Mouse (Mus musculus) limb, embryonic 11.5 days (tissue): Measurements from ENCODE around the gene Dnajc21. TPM values are rescaled to one million over a fixed set of nuclear protein-coding genes. Genes with fewer than 3 reads are reported as not detected.

ENCODE experiments used
- ATAC-seq: fragments of 200-750 bp; cut with Nextera tagmentation; 2 replicates; pipeline ENCODE4 v1.8.0; 2017; ENCODE audit warnings: low read depth; ENCODE audit not compliant: insufficient number of reproducible peaks, low FRiP score, low TSS enrichment
- DNase-seq: peaks from one replicate; pipeline ENCODE4 v3.0.0-alpha.2; 2015; ENCODE audit warnings: low spot score
- H3K27ac ChIP-seq: fragments of 300-500 bp; sonication (generic); replicated peaks from 2 replicates; pipeline ENCODE4 v1.5.1; 2014; ENCODE audit warnings: low read depth, mild to moderate bottlenecking, low read length
- H3K27me3 ChIP-seq: fragments of 300-500 bp; sonication (generic); 2 replicates; pipeline ENCODE4 v1.6.1; 2014; ENCODE audit warnings: mild to moderate bottlenecking, low read length, mixed read lengths; ENCODE audit not compliant: control insufficient read depth, insufficient read depth
- H3K36me3 ChIP-seq: fragments of 300-500 bp; sonication (generic); 2 replicates; pipeline ENCODE4 v1.6.1; 2014; ENCODE audit warnings: mild to moderate bottlenecking, low read length, moderate library complexity, mixed read lengths; ENCODE audit not compliant: control insufficient read depth, insufficient read depth
- H3K4me1 ChIP-seq: fragments of 300-500 bp; sonication (generic); 2 replicates; pipeline ENCODE4 v1.6.1; 2014; ENCODE audit warnings: low read length, mixed read lengths; ENCODE audit not compliant: control insufficient read depth, insufficient read depth
- H3K4me2 ChIP-seq: fragments of 300-500 bp; sonication (generic); 2 replicates; pipeline ENCODE4 v1.6.1; 2014; ENCODE audit warnings: low read depth, mild to moderate bottlenecking, moderate library complexity; ENCODE audit not compliant: severe bottlenecking
- H3K4me3 ChIP-seq: fragments of 300-500 bp; sonication (generic); 2 replicates; pipeline ENCODE4 v1.5.1; 2014; ENCODE audit warnings: low read depth, low read length
- H3K9ac ChIP-seq: fragments of 300-500 bp; sonication (generic); 2 replicates; pipeline ENCODE4 v1.6.1; 2014; ENCODE audit warnings: mild to moderate bottlenecking, low read length
- H3K9me3 ChIP-seq: fragments of 300-500 bp; sonication (generic); 2 replicates; pipeline ENCODE4 v1.6.1; 2016; ENCODE audit warnings: low read length; ENCODE audit not compliant: control insufficient read depth
- WGBS: fragments of 180-500 bp; shearing (Covaris S2); extraction: QIAGEN DNeasy Blood & Tissue Kit; methylation state at CpG from one replicate; pipeline ENCODE4 v1.1.7; 2014; 5-methylcytosine and 5-hydroxymethylcytosine counted together
- polyA plus RNA-seq: library from polyadenylated mRNA; unstranded; fragments of >200 nt; fragmentation: Nextera tagmentation; extraction: Ambion mirVana; gene quantifications from 2 replicates; pipeline ENCODE4 v1.2.1, GENCODE M21; 2014

Dnajc21 gene
- polyA plus RNA-seq, 1 experiment from 2014 or later = 18.3 TPM

DNA sequence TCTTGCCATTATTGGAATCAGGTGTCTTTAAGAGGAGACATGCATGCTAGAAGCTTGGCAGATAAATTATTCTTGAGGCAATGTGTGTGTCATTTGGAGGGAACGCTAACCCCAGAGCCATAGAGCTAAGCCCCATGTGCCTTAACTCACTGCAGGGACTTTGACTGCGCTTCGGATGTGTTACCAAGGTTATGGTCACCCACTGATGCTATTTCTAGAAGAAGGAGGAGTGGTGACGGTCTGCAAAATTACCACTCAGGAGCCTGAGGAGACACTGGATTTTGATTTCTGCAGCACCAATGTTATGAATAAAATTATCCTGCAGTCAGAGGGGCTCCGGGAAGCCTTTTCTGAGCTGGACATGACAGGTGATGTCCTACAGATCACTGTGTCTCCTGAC lies 19.8 kb upstream of the Dnajc21 start:
- Histone ChIP-seq H3K4me2 (no peak overlapping the region), H3K27ac (no peak overlapping the region), H3K9ac (no peak overlapping the region), H3K9me3 (no peaks in the 10 kb centered on the region), H3K4me3 (no peak overlapping the region), H3K4me1 (no peaks in the 10 kb centered on the region), H3K27me3 (no peaks in the 10 kb centered on the region), H3K36me3 (peaks cover 7% of the 10 kb centered on the region; the same call in 1 of the 2 replicates)
- WGBS = 97% methylated on average over 5 of the region's 5 CpGs
- DNase-seq (no peak), ATAC-seq (no peak)

- H3K4me3 ChIP-seq = 0 out of 2 replicates have a peak overlapping the region, but pooled peaks have one; percentile 67
- H3K27me3 ChIP-seq = no peaks in the 10 kb centered on the region
- H3K27ac ChIP-seq = no peak overlapping the region
- 63% methylated on average over 2 of the region's 2 CpGs for WGBS
- peaks cover 7% of the 10 kb centered on the region; the same call in 1 of the 2 replicates for H3K36me3 ChIP-seq
- no peaks in the 10 kb centered on the region for H3K4me1 ChIP-seq
- H3K4me2 ChIP-seq = peak overlapping the region; percentile 65; the same call in 1 of the 2 replicates
- ATAC-seq (no peak), DNase-seq (no peak)
- H3K9ac ChIP-seq = no peak overlapping the region
- no peaks in the 10 kb centered on the region for H3K9me3 ChIP-seq
Measured at GRCm38 (mm10) chr15:10487246-10487645, 16.9 kb upstream of the Dnajc21 start.

GRCm38 (mm10) chr15:10486365-10486839 lies 16.1 kb upstream of the Dnajc21 start:
- peaks cover 8% of the 10 kb centered on the region; the same call in 1 of the 2 replicates for H3K36me3 ChIP-seq
- no peak overlapping the region for H3K27ac ChIP-seq
- peak; percentile 19; the same call in 1 of the 2 replicates for ATAC-seq
- H3K27me3 ChIP-seq = no peaks in the 10 kb centered on the region
- H3K4me1 ChIP-seq = no peaks in the 10 kb centered on the region
- H3K9me3 ChIP-seq = no peaks in the 10 kb centered on the region
- H3K9ac ChIP-seq = peak overlapping the region; percentile 85
- under 1% methylated on average over 18 of the region's 18 CpGs for WGBS
- no peak for DNase-seq
- H3K4me3 ChIP-seq = peak overlapping the region; percentile 67
- H3K4me2 ChIP-seq = peak overlapping the region; percentile 65

GRCm38 (mm10) chr15:10485484-10486364 lies 15.4 kb upstream of the Dnajc21 start, which contains the start of the genes Brix1 and Rad1:
TSS of gene Brix1 (minus strand) at chr15:10485947.
TSS of gene Rad1 (plus strand) at chr15:10486018.
- Histone ChIP-seq H3K4me3 (peak within 1 kb of the TSS; percentile 67), H3K4me2 (peak within 1 kb of the TSS; percentile 80), H3K9ac (peak within 1 kb of the TSS; percentile 85), H3K27ac (no peak within 1 kb of the TSS), H3K9me3 (no peaks in the 10 kb centered on the region), H3K36me3 (peaks cover 10% of the 10 kb centered on the region; the same call in 1 of the 2 replicates), H3K4me1 (no peaks in the 10 kb centered on the region), H3K27me3 (no peaks in the 10 kb centered on the region)
- under 1% methylated on average over 58 of the region's 58 CpGs for WGBS
- ATAC-seq = peak; percentile 98
- peak; percentile 96 for DNase-seq

DNA sequence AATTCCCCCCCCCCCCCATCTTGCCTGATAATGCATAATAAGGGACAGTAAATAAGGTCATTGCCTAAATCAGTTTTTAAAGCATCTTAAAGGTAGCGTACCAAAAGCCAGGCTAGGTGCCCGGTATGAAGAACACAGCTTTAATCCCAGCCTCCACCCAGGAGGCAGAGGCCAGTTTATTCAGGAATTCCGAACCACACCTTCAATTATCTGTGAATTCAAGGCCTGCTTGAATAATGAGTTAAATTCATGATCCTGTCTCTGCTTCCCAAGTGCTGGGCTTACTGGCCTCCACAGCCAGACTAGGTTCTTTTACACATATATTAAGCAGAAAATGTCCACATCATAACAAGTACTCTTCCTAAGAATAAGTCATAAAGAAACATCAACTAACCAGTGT lies 625 bp upstream of the Dnajc21 start:
- 0 out of 2 replicates have a peak, but pooled peaks have one; percentile 18 for ATAC-seq
- peak; percentile 27 for DNase-seq
- H3K4me1 ChIP-seq = no peaks in the 10 kb centered on the region
- H3K4me2 ChIP-seq = peak overlapping the region; percentile 55
- 12% methylated on average over 3 of the region's 3 CpGs for WGBS
- peaks cover 3% of the 10 kb centered on the region; the same call in 1 of the 2 replicates for H3K36me3 ChIP-seq
- H3K9ac ChIP-seq = peak overlapping the region; percentile 78; the same call in 1 of the 2 replicates
- H3K9me3 ChIP-seq = no peaks in the 10 kb centered on the region
- peak overlapping the region; percentile 59 for H3K4me3 ChIP-seq
- no peak overlapping the region for H3K27ac ChIP-seq
- no peaks in the 10 kb centered on the region for H3K27me3 ChIP-seq

GRCm38 (mm10) chr15:10469641-10470150 lies 620 bp downstream of the Dnajc21 start:
- peak overlapping the region; percentile 78 for H3K9ac ChIP-seq
- WGBS = under 1% methylated on average over 38 of the region's 40 CpGs
- peak overlapping the region; percentile 55 for H3K4me2 ChIP-seq
- no peaks in the 10 kb centered on the region; the same call in 1 of the 2 replicates for H3K36me3 ChIP-seq
- H3K9me3 ChIP-seq = no peaks in the 10 kb centered on the region
- DNase-seq (peak; percentile 60), ATAC-seq (peak; percentile 57)
- H3K27me3 ChIP-seq = no peaks in the 10 kb centered on the region
- no peaks in the 10 kb centered on the region for H3K4me1 ChIP-seq
- H3K27ac ChIP-seq = no peak overlapping the region
- H3K4me3 ChIP-seq = peak overlapping the region; percentile 59

GRCm38 (mm10) chr15:10468761-10469160 lies 1.6 kb downstream of the Dnajc21 start:
- no peak for ATAC-seq
- no peak overlapping the region for H3K4me3 ChIP-seq
- H3K36me3 ChIP-seq = no peaks in the 10 kb centered on the region

DNA sequence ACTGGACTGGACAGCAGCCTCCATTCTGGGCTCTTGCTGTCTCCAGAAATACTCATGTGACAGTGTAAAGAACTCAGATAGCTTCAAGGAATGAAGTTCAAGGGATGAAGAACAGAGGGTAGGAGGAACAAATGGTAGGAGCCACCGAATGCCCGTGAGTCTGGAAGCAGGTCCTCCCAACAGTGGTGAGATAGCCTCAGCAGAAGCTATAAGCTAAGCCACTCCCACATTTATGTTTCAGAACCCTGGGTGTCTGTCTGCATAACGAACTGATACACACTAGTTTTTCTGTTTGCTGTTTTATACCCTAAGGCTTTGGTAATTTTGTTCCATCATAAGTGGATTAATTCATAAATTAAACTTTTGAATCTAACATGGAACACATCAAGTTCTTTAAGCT lies 5.6 kb downstream of the Dnajc21 start:
- Histone ChIP-seq H3K4me2 (no peak overlapping the region), H3K27me3 (no peaks in the 10 kb centered on the region), H3K4me1 (no peaks in the 10 kb centered on the region), H3K27ac (no peak overlapping the region), H3K9ac (no peak overlapping the region), H3K4me3 (no peak overlapping the region), H3K9me3 (no peaks in the 10 kb centered on the region), H3K36me3 (peaks cover 3% of the 10 kb centered on the region; the same call in 1 of the 2 replicates)
- ATAC-seq = no peak
- no peak for DNase-seq
- 96% methylated on average over 3 of the region's 3 CpGs for WGBS

More at GRCm38 (mm10) chr15:10468761-10469160, 1.6 kb downstream of the Dnajc21 start:
- no peak overlapping the region for H3K9ac ChIP-seq
- no peak for DNase-seq
- H3K27me3 ChIP-seq = no peaks in the 10 kb centered on the region
- no peaks in the 10 kb centered on the region for H3K9me3 ChIP-seq
- no peak overlapping the region for H3K27ac ChIP-seq
- H3K4me2 ChIP-seq = no peak overlapping the region
- 84% methylated on average over 3 of the region's 3 CpGs for WGBS
- H3K4me1 ChIP-seq = no peaks in the 10 kb centered on the region
